ENCODE assay signal across 9 mouse cellular contexts in the genomic region with DNA sequence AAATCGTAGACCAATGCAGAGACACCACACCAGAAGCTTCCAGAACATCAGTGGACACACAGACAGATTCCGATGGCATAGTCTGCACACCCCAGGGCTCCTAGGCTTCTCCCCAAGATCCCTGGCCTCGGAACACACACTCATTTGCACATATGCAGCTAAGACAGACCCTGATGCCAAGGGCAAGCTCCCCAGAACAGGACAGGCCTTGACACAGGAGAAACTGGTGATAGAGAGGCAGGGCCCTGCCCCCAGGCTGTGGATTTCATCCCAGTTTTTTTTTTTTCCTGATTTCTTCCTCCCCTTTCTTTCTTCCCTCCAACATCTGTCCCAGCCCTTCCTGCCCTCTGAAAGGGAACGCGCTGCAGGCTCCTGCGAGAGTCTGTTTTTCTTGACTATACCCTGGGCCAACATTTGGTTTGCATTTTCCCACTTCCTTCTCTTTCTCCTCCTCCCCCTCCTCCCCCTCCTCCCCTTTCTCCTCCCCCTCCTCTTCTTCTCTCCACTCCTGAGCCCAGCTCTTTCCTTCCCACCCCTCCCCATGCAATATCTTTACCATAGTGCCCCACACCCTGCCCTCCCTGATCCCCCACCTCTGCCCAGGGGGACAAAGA. TPM values are rescaled to one million over a fixed set of nuclear protein-coding genes. Genes with fewer than 3 reads are reported as not detected.
DNase-seq lines count a peak whose midpoint lies in the region; ATAC-seq and TF ChIP-seq lines count a peak whose summit lies in the region.
"Had no signal": no experiment of that assay in that cellular context is flagged by ENCODE, and none has a peak within 500 bp of the region (broad histone marks: within the 10 kb centered on the region; RNA-seq: fewer than 3 reads in every experiment).

No protein-coding gene starts in this region.

- peak overlapping the region; percentile 55 for H3K4me2 ChIP-seq in heart, embryonic 12.5 days
- peak overlapping the region; percentile 84 for H3K4me2 ChIP-seq in embryonic facial prominence, embryonic 12.5 days (replicated peaks)
- H3K4me2 ChIP-seq in intestine, postnatal 0 days (replicated peaks; ENCODE audit: low read depth) = no peak overlapping the region

- TF ChIP-seq CTCF in intestine, postnatal 0 days (IDR thresholded peaks at IDR 0.05; ENCODE audit: low read depth) = no peak
- TF ChIP-seq CTCF in lung, adult 2 months (IDR thresholded peaks at IDR 0.05; ENCODE audit: insufficient read depth, low read length) = no peak

- no peak for DNase-seq in heart, adult 11 months
- DNase-seq in 3134 (ENCODE audit: extremely low read depth, insufficient read length, low spot score) = peak; percentile 36
- DNase-seq in thymus, postnatal 14 days = no peak
- DNase-seq in lung, adult 2 months = no peak
- no peak for DNase-seq in testis, postnatal 10 days (ENCODE audit: low spot score)
- DNase-seq: cerebellum, adult 11-12 months had no signal

- no peaks in the 10 kb centered on the region for H3K9me3 ChIP-seq in heart, embryonic 12.5 days (replicated peaks)
- no peaks in the 10 kb centered on the region for H3K9me3 ChIP-seq in embryonic facial prominence, embryonic 12.5 days
- no peaks in the 10 kb centered on the region for H3K9me3 ChIP-seq in intestine, postnatal 0 days (ENCODE audit: control insufficient read depth)

- peak overlapping the region; percentile 88 for H3K27ac ChIP-seq in heart, embryonic 12.5 days (ENCODE audit: poor library complexity, severe bottlenecking)
- H3K27ac ChIP-seq in embryonic facial prominence, embryonic 12.5 days = peak overlapping the region; percentile 99
- H3K27ac ChIP-seq in intestine, postnatal 0 days (ENCODE audit: low read depth, low read length) = peak overlapping the region; percentile 9; the same call in 1 of the 2 replicates

- peaks cover 4% of the 10 kb centered on the region; the same call in 1 of the 2 replicates for H3K27me3 ChIP-seq in heart, embryonic 12.5 days (replicated peaks)
- 0 out of 2 replicates have a peak, but pooled peaks cover 3% of the 10 kb centered on the region for H3K27me3 ChIP-seq in embryonic facial prominence, embryonic 12.5 days
- H3K27me3 ChIP-seq in intestine, postnatal 0 days (replicated peaks; ENCODE audit: control insufficient read depth, insufficient read depth, low read length) = peaks cover 9% of the 10 kb centered on the region

- H3K36me3 ChIP-seq in heart, embryonic 12.5 days = no peaks in the 10 kb centered on the region
- no peaks in the 10 kb centered on the region for H3K36me3 ChIP-seq in embryonic facial prominence, embryonic 12.5 days
- H3K36me3 ChIP-seq in intestine, postnatal 0 days (ENCODE audit: control insufficient read depth, insufficient read depth) = no peaks in the 10 kb centered on the region

- WGBS in heart, embryonic 12.5 days = 31% methylated on average over 6 of the region's 6 CpGs
- WGBS in embryonic facial prominence, embryonic 12.5 days = 17% methylated on average over 6 of the region's 6 CpGs
- WGBS in intestine, postnatal 0 days = 42% methylated on average over 6 of the region's 6 CpGs
- WGBS in lung, adult 2 months = 42% methylated on average over 6 of the region's 6 CpGs

- TF ChIP-seq POLR2A in lung, adult 2 months (IDR thresholded peaks at IDR 0.05; ENCODE audit: borderline replicate concordance, extremely low read depth, low read depth, low read length) = no peak

- peak; percentile 44; the same call in 1 of the 2 replicates for ATAC-seq in heart, embryonic 12.5 days (ENCODE audit: insufficient number of reproducible peaks, low FRiP score)
- peak; percentile 42; the same call in 1 of the 2 replicates for ATAC-seq in embryonic facial prominence, embryonic 12.5 days (ENCODE audit: insufficient number of reproducible peaks, insufficient read depth, low FRiP score, low TSS enrichment)
- no peak for ATAC-seq in intestine, postnatal 0 days

- no peak overlapping the region for H3K4me3 ChIP-seq in heart, embryonic 12.5 days
- H3K4me3 ChIP-seq in embryonic facial prominence, embryonic 12.5 days = peak overlapping the region; percentile 46
- no peak overlapping the region for H3K4me3 ChIP-seq in intestine, postnatal 0 days (ENCODE audit: low read depth, low read length)
- no peak overlapping the region for H3K4me3 ChIP-seq in lung, adult 2 months (replicated peaks; ENCODE audit: extremely low read depth, low read depth, low read length)

- peaks cover 71% of the 10 kb centered on the region for H3K4me1 ChIP-seq in heart, embryonic 12.5 days (replicated peaks)
- H3K4me1 ChIP-seq in embryonic facial prominence, embryonic 12.5 days = peaks cover 58% of the 10 kb centered on the region
- no peaks in the 10 kb centered on the region for H3K4me1 ChIP-seq in intestine, postnatal 0 days (replicated peaks; ENCODE audit: control insufficient read depth, insufficient read depth, low read length)
- H3K4me1 ChIP-seq in lung, adult 2 months (ENCODE audit: control insufficient read depth, insufficient read depth, low read length) = peaks cover 9% of the 10 kb centered on the region

- H3K9ac ChIP-seq in heart, embryonic 12.5 days = peak overlapping the region; percentile 44; the same call in 1 of the 2 replicates
- H3K9ac ChIP-seq in embryonic facial prominence, embryonic 12.5 days = peak overlapping the region; percentile 68; the same call in 1 of the 2 replicates
- no peak overlapping the region for H3K9ac ChIP-seq in intestine, postnatal 0 days (ENCODE audit: low read depth, low read length)

RNA-seq across cellular contexts. Expression of a gene that starts 32.5 kb away (rescaled TPM):
- polyA plus RNA-seq in heart, embryonic 12.5 days (2016; fragmentation: Nextera tagmentation; extraction: Ambion mirVana) = 111 and 115 TPM in 2 replicates
- 38.8 and 39.4 TPM in 2 replicates for polyA plus RNA-seq in embryonic facial prominence, embryonic 12.5 days (2016; fragmentation: Nextera tagmentation; extraction: Ambion mirVana)
- 20.0 and 21.5 TPM in 2 replicates for polyA plus RNA-seq in intestine, postnatal 0 days (2015; fragmentation: Nextera tagmentation; extraction: Ambion mirVana)
- 781 and 1,078 TPM in 2 replicates for polyA plus RNA-seq in lung, adult 2 months (2012; rRNA removed)

RNA-seq across cellular contexts. Expression of a gene that starts 33.6 kb away (rescaled TPM):
- 0.28 and 0.36 TPM in 2 replicates for polyA plus RNA-seq in heart, embryonic 12.5 days (2016; fragmentation: Nextera tagmentation; extraction: Ambion mirVana)
- 0.22 and 0.26 TPM in 2 replicates for polyA plus RNA-seq in embryonic facial prominence, embryonic 12.5 days (2016; fragmentation: Nextera tagmentation; extraction: Ambion mirVana)
- 0.10 TPM in 1 of 2 replicates, not detected in the other for polyA plus RNA-seq in intestine, postnatal 0 days (2015; fragmentation: Nextera tagmentation; extraction: Ambion mirVana)
- 1.4 and 1.6 TPM in 2 replicates for polyA plus RNA-seq in lung, adult 2 months (2012; rRNA removed)

Comparison
In these comparisons a context has a peak if more than half of its experiments do, and no peak if none do; other contexts are left out.
1. H3K27ac ChIP-seq: peak in every context shown above with its lines; median percentile 99 in embryonic facial prominence, embryonic 12.5 days; 88 in heart, embryonic 12.5 days; 9 in intestine, postnatal 0 days.